Mouse (Mus musculus): ENCODE results near the gene Gm45716. TPM values are rescaled to one million over a fixed set of nuclear protein-coding genes. Genes with fewer than 3 reads are reported as not detected.

Gene Gm45716
- polyA plus RNA-seq, 1 experiment from 2014 or later = 6.8 TPM

DNA sequence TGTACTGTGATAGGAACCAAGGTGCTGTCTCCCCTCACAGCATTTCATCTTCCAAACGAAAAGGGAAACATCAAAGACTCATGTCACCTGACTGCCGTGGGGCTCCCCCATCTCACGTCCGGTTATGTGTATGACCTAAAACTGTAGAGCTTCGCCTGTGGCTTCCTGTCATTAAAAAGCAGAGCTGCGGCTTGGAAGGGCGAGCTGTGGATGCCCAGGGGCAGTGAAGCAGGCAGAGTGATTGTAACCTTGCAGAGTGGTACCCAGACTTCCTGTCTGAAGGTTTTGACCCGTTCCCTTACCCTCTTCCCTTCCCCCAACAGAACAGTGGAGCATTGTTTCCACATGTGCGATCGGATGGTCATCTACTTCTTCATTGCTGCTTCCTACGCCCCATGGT, 76.7 kb downstream of the Gm45716 start:
- WGBS = 80% methylated on average over 11 of the region's 11 CpGs
- Histone ChIP-seq H3K9me3 (ENCODE audit: control insufficient read depth, low read length) (no peaks in the 10 kb centered on the region), H3K36me3 (ENCODE audit: control insufficient read depth, insufficient read depth, low read length) (peaks cover 35% of the 10 kb centered on the region), H3K4me3 (ENCODE audit: low read length) (no peak overlapping the region), H3K4me1 (replicated peaks; ENCODE audit: control insufficient read depth, insufficient read depth, low read length) (peaks cover 7% of the 10 kb centered on the region), H3K27ac (ENCODE audit: low read length) (no peak overlapping the region), H3K9ac (ENCODE audit: low read length) (no peak overlapping the region), H3K4me2 (ENCODE audit: low read depth, low read length) (no peak overlapping the region), H3K27me3 (ENCODE audit: control insufficient read depth, insufficient read depth, low read depth, low read length) (no peaks in the 10 kb centered on the region)
- ATAC-seq (ENCODE audit: low read depth) = no peak

DNA sequence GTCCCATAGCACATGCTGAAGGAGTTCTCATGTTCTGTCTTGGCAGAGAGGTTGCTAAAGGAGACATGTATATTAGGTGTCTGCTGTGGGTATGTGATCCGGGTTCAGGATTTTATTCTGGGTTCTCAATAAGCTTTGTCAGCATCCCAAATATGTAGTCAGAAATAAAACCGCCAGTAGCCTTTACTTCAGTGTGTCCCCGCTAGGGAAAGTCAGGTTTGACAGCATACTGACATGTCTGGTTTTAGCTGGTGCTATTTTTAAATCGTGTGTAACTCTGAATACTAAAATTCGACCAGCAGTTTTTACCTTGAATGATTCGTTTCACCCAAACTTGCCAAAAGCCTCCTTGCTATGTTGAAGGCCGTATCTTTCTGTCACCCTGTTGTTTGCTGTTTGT, 78.1 kb downstream of the Gm45716 start:
- Histone ChIP-seq H3K4me2 (ENCODE audit: low read depth, low read length) (no peak overlapping the region), H3K27ac (ENCODE audit: low read length) (no peak overlapping the region), H3K27me3 (ENCODE audit: control insufficient read depth, insufficient read depth, low read depth, low read length) (no peaks in the 10 kb centered on the region), H3K9ac (ENCODE audit: low read length) (no peak overlapping the region), H3K36me3 (ENCODE audit: control insufficient read depth, insufficient read depth, low read length) (peaks cover 35% of the 10 kb centered on the region), H3K4me1 (replicated peaks; ENCODE audit: control insufficient read depth, insufficient read depth, low read length) (no peaks in the 10 kb centered on the region; the same call in 1 of the 2 replicates), H3K4me3 (ENCODE audit: low read length) (no peak overlapping the region), H3K9me3 (ENCODE audit: control insufficient read depth, low read length) (no peaks in the 10 kb centered on the region)
- 80% methylated on average over 7 of the region's 7 CpGs for WGBS
- no peak for ATAC-seq (ENCODE audit: low read depth)

DNA sequence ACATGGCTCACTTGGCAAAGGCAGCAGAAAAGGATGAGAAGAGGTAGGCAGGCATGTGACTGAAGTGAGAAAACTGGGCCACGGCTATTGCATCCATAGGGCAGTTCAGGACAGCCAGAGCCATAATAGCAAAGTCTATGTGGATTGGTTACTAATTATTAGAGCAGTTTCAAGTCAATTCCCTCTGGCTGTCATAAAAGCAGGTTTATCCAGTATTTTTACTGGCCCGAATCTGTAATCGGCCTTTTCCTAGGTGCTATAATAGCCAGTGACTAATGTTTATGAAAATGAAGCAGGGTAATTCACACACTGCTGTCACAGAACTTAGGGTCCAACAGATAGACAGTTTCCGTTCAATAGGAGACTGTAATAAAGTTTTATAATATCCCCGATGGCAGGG, 81.5 kb downstream of the Gm45716 start:
- Histone ChIP-seq H3K27me3 (ENCODE audit: control insufficient read depth, insufficient read depth, low read depth, low read length) (no peaks in the 10 kb centered on the region), H3K4me1 (replicated peaks; ENCODE audit: control insufficient read depth, insufficient read depth, low read length) (no peaks in the 10 kb centered on the region; the same call in 1 of the 2 replicates), H3K9me3 (ENCODE audit: control insufficient read depth, low read length) (no peaks in the 10 kb centered on the region), H3K4me3 (ENCODE audit: low read length) (no peak overlapping the region), H3K9ac (ENCODE audit: low read length) (no peak overlapping the region), H3K27ac (ENCODE audit: low read length) (no peak overlapping the region), H3K4me2 (ENCODE audit: low read depth, low read length) (no peak overlapping the region), H3K36me3 (ENCODE audit: control insufficient read depth, insufficient read depth, low read length) (peaks cover 25% of the 10 kb centered on the region)
- ATAC-seq (ENCODE audit: low read depth) = no peak
- 75% methylated on average over 5 of the region's 5 CpGs for WGBS

DNA sequence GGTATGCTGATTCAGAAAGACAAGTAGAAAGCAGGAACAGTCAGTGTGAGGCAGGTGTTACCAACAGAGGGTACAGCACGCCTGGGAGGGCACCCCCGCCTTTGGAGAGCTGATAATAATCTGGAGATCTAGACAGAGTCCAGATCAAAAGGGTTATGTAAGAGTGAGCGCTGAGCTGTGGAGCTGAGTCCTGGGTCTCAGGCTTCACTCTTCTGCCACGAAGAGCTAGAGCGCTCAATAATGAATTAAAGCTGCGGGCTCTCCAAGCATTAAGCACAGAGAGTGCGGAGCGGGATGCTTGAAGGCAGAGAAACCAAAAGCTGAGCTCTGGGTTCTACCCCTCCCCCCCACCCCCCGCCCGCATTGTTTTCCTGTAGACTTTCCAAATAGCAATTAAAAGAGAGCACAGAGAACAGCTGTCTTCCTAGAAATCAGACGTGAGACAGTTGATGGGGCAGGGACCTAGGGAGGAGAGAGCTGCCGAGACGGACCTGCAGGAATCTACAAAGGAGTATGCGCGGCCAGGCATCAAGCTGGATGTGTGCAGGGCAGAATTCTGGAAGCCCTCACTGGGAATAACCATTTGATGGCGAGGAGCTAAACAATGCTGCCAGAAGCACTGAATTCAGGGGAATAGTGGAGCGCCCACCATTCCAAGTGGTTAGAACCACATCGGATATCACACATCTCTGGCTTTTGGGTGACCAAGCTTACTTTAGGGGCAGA, 82.1 kb downstream of the Gm45716 start:
- 60% methylated on average over 18 of the region's 18 CpGs for WGBS
- Histone ChIP-seq H3K9me3 (ENCODE audit: control insufficient read depth, low read length) (no peaks in the 10 kb centered on the region), H3K4me2 (ENCODE audit: low read depth, low read length) (no peak overlapping the region), H3K27me3 (ENCODE audit: control insufficient read depth, insufficient read depth, low read depth, low read length) (no peaks in the 10 kb centered on the region), H3K4me3 (ENCODE audit: low read length) (no peak overlapping the region), H3K36me3 (ENCODE audit: control insufficient read depth, insufficient read depth, low read length) (peaks cover 21% of the 10 kb centered on the region), H3K27ac (ENCODE audit: low read length) (no peak overlapping the region), H3K4me1 (replicated peaks; ENCODE audit: control insufficient read depth, insufficient read depth, low read length) (no peaks in the 10 kb centered on the region; the same call in 1 of the 2 replicates), H3K9ac (ENCODE audit: low read length) (no peak overlapping the region)
- ATAC-seq (ENCODE audit: low read depth) = no peak

DNA sequence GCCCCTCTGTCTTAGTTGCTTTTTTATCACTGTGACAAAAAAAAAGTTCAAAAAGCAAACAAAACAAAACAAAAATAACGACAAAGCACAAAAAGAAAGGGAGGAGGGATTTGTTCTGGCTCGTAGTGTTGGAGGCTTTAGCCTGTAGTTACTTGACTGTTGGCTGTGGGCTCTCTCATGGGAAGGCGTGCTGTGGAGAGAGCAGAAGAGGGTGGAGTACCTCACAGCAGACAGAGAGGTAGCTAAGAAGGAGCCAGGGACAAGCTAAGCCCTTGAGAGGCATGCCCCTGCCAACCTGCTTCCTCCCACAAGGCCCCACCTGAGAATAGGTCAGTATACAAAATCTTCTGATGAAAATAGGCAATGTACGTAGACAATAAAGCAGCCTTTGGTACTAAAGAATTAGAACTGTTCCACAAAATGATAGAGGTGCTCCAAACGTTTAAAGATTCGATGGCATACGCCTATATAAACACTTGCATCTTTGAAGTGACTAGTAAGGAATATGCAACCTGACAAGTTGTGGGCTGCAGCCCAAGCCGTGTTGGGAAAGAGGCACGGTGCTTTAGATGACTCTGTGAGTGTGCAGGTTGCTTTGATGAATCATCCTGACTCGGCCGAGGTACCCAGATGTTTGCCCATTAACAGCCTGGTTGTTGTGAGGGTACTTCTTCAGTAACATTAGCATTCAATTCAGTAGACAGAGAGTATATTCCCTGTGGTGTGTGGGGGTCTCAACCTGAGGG, 82.8 kb downstream of the Gm45716 start:
- H3K4me2 ChIP-seq (ENCODE audit: low read depth, low read length) = no peak overlapping the region
- peaks cover 21% of the 10 kb centered on the region for H3K36me3 ChIP-seq (ENCODE audit: control insufficient read depth, insufficient read depth, low read length)

DNA sequence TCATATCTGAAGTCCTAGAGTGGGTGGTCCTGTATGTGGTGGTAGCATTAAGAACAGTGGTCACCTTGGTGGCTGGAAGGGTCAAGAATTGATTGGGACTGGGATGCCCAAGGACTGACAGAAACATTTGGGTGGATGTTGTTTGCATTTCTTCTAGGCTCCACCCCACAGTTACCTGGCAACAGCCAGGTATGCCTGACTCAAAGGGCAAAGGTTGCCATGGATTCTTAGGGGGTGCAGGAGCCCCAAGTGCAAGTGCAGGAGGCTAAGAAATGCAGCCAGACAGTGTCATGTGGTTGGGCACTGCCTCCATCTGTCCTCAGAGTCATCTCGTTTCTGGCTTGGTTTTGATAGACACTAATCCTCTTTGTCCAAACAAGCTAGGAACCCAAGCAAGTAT, 86.7 kb downstream of the Gm45716 start:
- ATAC-seq (ENCODE audit: low read depth) = no peak
- no peaks in the 10 kb centered on the region for H3K27me3 ChIP-seq (ENCODE audit: control insufficient read depth, insufficient read depth, low read depth, low read length)
- H3K27ac ChIP-seq (ENCODE audit: low read length) = no peak overlapping the region
- H3K4me3 ChIP-seq (ENCODE audit: low read length) = no peak overlapping the region
- H3K9ac ChIP-seq (ENCODE audit: low read length) = no peak overlapping the region
- WGBS = 44% methylated on average over 1 of the region's 1 CpGs
- peaks cover 21% of the 10 kb centered on the region for H3K36me3 ChIP-seq (ENCODE audit: control insufficient read depth, insufficient read depth, low read length)
- no peak overlapping the region for H3K4me2 ChIP-seq (ENCODE audit: low read depth, low read length)
- no peaks in the 10 kb centered on the region; the same call in 1 of the 2 replicates for H3K4me1 ChIP-seq (replicated peaks; ENCODE audit: control insufficient read depth, insufficient read depth, low read length)
- H3K9me3 ChIP-seq (ENCODE audit: control insufficient read depth, low read length) = no peaks in the 10 kb centered on the region

More for the DNA sequence above, 82.8 kb downstream of the Gm45716 start:
- no peak overlapping the region for H3K9ac ChIP-seq (ENCODE audit: low read length)
- no peak for ATAC-seq (ENCODE audit: low read depth)
- no peak overlapping the region for H3K4me3 ChIP-seq (ENCODE audit: low read length)
- 50% methylated on average over 11 of the region's 11 CpGs for WGBS
- H3K4me1 ChIP-seq (replicated peaks; ENCODE audit: control insufficient read depth, insufficient read depth, low read length) = no peaks in the 10 kb centered on the region; the same call in 1 of the 2 replicates
- no peaks in the 10 kb centered on the region for H3K27me3 ChIP-seq (ENCODE audit: control insufficient read depth, insufficient read depth, low read depth, low read length)
- no peak overlapping the region for H3K27ac ChIP-seq (ENCODE audit: low read length)
- no peaks in the 10 kb centered on the region for H3K9me3 ChIP-seq (ENCODE audit: control insufficient read depth, low read length)

DNA sequence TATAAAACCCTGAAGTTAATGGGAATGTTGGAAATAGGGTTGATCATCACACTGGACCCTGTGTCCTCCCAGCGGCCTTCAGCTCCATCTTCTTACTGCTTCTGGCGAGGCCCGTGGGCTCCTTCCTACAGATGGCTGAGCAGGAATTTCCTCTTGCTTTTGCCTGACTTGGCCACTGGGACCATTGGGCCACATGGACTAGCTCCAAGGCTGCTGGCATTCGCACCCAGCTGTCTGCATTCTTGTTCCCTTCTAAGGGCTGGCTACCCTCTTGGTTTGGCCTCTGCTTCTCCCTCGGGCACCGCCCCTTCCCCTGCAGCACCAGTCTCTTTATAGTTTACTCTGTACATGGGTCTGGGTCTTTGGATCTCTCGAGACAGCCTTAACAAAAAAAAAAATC, 88.2 kb downstream of the Gm45716 start:
- H3K4me3 ChIP-seq (ENCODE audit: low read length) = no peak overlapping the region
- WGBS = 79% methylated on average over 7 of the region's 7 CpGs
- ATAC-seq (ENCODE audit: low read depth) = no peak
- no peak overlapping the region for H3K9ac ChIP-seq (ENCODE audit: low read length)
- H3K27me3 ChIP-seq (ENCODE audit: control insufficient read depth, insufficient read depth, low read depth, low read length) = no peaks in the 10 kb centered on the region
- no peaks in the 10 kb centered on the region for H3K4me1 ChIP-seq (replicated peaks; ENCODE audit: control insufficient read depth, insufficient read depth, low read length)
- H3K4me2 ChIP-seq (ENCODE audit: low read depth, low read length) = no peak overlapping the region
- no peaks in the 10 kb centered on the region for H3K9me3 ChIP-seq (ENCODE audit: control insufficient read depth, low read length)
- peaks cover 18% of the 10 kb centered on the region for H3K36me3 ChIP-seq (ENCODE audit: control insufficient read depth, insufficient read depth, low read length)
- H3K27ac ChIP-seq (ENCODE audit: low read length) = no peak overlapping the region

DNA sequence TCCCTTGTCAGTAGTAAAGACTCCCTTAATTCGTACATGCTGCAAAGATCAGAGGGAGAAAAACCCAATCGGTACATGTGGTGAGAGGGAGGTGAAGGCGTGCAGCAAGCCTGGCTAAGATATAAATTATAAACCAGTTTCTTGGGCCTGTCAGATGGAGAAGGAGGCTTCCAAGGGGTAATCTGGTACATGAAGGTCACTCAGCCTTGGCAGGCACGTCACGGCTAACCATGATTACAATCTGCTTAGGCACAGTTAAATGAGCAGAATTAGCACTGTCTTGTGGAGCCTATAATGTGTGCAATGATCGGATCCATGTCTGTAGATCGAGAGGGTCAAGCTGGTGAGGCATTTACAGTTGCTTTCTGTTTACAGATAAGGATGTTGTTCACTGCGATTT, 88.7 kb downstream of the Gm45716 start:
- no peak overlapping the region for H3K4me2 ChIP-seq (ENCODE audit: low read depth, low read length)
- ATAC-seq (ENCODE audit: low read depth) = no peak
- H3K27me3 ChIP-seq (ENCODE audit: control insufficient read depth, insufficient read depth, low read depth, low read length) = no peaks in the 10 kb centered on the region
- H3K9ac ChIP-seq (ENCODE audit: low read length) = no peak overlapping the region
- no peak overlapping the region for H3K27ac ChIP-seq (ENCODE audit: low read length)
- no peaks in the 10 kb centered on the region for H3K4me1 ChIP-seq (replicated peaks; ENCODE audit: control insufficient read depth, insufficient read depth, low read length)
- no peaks in the 10 kb centered on the region for H3K9me3 ChIP-seq (ENCODE audit: control insufficient read depth, low read length)
- WGBS = 80% methylated on average over 8 of the region's 8 CpGs
- no peak overlapping the region for H3K4me3 ChIP-seq (ENCODE audit: low read length)
- peaks cover 15% of the 10 kb centered on the region for H3K36me3 ChIP-seq (ENCODE audit: control insufficient read depth, insufficient read depth, low read length)

DNA sequence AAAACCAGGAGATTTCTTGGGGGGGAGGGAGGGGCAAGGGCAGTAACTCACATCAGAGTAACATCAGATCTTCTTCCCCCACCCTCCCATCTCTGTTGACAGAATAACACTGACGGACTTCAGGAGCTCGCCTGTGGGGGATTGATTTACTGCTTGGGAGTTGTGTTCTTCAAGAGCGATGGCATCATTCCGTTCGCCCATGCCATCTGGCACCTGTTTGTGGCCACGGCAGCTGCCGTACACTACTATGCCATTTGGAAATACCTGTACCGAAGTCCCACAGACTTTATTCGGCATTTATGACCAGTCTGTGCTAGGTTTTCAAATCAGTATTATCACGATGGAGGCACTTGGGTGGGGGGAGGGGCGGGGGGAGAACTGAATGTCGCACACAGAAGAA, 89.1 kb downstream of the Gm45716 start:
- ATAC-seq (ENCODE audit: low read depth) = no peak
- Histone ChIP-seq H3K36me3 (ENCODE audit: control insufficient read depth, insufficient read depth, low read length) (peaks cover 11% of the 10 kb centered on the region), H3K4me3 (ENCODE audit: low read length) (no peak overlapping the region), H3K27ac (ENCODE audit: low read length) (no peak overlapping the region), H3K27me3 (ENCODE audit: control insufficient read depth, insufficient read depth, low read depth, low read length) (no peaks in the 10 kb centered on the region), H3K4me1 (replicated peaks; ENCODE audit: control insufficient read depth, insufficient read depth, low read length) (no peaks in the 10 kb centered on the region), H3K9ac (ENCODE audit: low read length) (no peak overlapping the region), H3K4me2 (ENCODE audit: low read depth, low read length) (no peak overlapping the region), H3K9me3 (ENCODE audit: control insufficient read depth, low read length) (no peaks in the 10 kb centered on the region)
- WGBS = 92% methylated on average over 12 of the region's 12 CpGs
